Mouse (Mus musculus) cerebellum, postnatal 10 days (tissue): ENCODE data around the gene Gm16381.
"Not testable (repeated sequence)": the region's sequence is repeated elsewhere in the genome, so short reads cannot be mapped to it uniquely, and the experiment has no call there.

Experiments
- DNase-seq, 2 experiments: peaks; one replicate each; pipeline ENCODE4 v3.0.0; 2021; ENCODE audit warnings: mixed read lengths in 2 of 2

The Gm16381 gene

DNA sequence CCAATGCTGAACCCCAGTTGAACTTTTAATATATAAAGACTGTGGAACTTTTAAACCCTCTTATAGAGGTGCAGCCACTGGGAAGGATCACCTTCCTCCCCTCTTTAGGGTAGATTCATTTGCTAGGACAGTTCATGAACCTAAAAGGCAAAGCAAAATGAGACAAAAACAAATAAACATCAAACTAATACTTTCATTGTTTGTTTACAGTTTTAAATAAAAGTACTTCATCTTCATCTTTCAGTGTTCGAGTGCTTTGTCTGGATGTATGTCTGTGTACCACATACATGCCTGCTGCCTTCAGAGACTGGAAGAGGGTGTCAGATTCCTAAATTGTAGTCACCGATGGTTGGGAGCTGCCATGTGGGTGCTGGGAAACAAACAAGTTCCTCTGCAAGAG is at the start of gene Gm16381:
Gene Gm16381 (minus strand): TSS at position 101 of the 400 bp plus-strand sequence.
- not testable (repeated sequence) for DNase-seq

DNA sequence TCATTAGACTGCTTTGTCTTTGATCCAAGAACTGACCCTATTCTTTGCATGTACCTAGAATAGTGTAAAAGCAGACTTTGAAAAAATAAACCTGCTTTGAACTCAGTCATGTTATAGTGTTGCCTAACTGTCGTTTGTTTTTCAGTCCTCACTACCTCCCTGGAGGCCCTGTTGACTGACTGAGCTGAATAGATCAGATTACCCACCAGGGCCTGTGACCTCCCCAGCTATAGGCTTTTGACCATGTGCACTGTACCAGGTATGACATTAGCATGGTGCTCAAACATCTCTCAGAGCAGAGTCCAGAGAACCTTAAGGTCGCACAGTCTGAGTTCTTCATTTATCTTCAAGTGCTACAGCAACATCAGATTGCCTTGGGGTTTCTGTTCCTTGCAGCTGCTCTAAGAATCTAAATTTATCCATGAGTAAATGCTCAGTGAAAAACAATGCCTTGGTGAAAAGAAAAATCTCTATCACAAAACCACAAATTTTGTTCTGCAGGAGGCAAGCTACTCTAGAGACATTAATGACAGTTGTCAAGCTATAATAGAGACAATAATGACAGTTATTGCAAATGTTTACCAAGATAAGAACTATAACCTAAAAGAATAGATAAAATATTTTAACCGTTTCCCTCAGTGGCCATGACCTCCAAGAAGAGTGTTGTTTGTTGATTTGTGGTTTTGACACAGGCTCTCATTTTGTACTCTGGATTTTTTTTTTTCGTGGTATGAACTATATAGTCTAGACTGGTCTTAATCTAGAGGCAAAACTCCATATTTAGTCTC is 8.7 kb upstream of the Gm16381 start:
- DNase-seq = not testable (repeated sequence)

DNA sequence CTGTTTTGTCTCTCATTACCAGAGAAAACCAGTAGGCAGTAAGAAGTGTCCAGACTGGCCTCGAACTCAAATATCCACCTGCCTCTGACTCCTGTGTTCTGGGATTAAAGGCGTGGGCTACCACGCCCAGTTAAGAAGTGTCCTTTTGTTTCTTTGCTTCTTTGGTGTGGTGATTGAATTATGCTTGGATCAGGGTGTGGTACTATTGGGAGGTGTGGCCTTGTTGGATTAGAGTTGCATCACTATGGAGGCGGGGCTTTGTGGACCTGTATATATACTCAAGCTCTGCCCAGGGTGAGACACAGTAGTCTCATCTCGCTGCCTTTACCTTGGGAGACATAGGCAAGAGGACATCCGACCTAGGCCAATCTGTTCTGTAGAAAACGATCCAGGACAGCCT is 25.9 kb downstream of the Gm16381 start, which contains the start of gene Gm4027:
Gene Gm4027 (plus strand): TSS at position 301 of the 400 bp plus-strand sequence.
- not testable (repeated sequence) for DNase-seq

DNA sequence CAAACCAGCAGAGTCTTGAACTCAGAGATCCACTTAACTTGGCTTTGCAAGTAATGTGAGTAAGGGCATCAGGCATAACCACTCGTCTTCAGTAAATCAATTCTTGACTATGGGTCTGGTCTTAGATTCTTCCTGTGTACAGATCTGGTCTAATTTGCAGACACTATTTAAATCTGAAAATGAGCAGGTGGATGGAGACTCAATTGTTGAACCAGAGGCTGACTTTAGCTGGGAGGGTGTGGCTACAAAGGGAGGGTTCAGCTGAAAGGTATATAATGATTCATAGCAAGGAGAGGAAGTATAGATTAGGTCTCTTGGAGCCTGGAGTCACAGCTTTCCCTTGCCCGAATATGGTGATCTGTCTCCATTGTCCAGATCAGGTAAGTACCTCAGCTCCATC is 42.0 kb downstream of the Gm16381 start, which contains the start of gene Oog1:
Gene Oog1 (plus strand): TSS at position 301 of the 400 bp plus-strand sequence.
- DNase-seq = not testable (repeated sequence)

DNA sequence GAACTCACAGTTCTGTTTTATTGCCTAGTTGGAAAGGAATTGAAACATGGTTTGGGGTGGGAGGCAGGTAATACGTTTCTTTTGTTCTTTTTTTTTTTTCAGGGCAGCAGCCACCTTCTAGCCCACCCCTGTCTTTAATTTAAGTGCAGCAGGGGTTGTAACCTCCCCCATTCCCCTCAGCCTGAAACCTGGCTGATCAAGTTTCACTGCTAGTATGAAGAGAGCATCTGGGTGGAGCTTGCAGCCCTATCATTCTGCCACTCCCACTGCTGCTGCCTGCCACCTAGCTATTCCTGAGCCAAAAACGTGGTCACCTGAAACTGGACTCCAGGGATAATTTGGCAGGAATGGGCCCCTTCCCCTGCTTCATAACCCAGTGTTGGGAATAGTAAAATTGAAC is 43.0 kb downstream of the Gm16381 start:
- DNase-seq = not testable (repeated sequence)
